Comparison of ENCODE assay signal across 23 mouse cellular contexts in genomic region chr2:57716754-57717510, GRCm38 (mm10).
DNase-seq lines count a peak whose midpoint lies in the region; ATAC-seq and TF ChIP-seq lines count a peak whose summit lies in the region.
"Had no signal": no experiment of that assay in that cellular context is flagged by ENCODE, and none has a peak within 500 bp of the region (broad histone marks: within the 10 kb centered on the region; RNA-seq: fewer than 3 reads in every experiment).

No protein-coding gene starts in this region.

- peak; percentile 22 for DNase-seq in embryo, embryonic 11 days
- no peak for DNase-seq in embryo, embryonic 9.5 days (ENCODE audit: extremely low spot score)
- DNase-seq in brain, embryonic 14.5 days (ENCODE audit: low read depth) = peak; percentile 76
- peak; percentile 9 for DNase-seq in hindbrain, postnatal 0 days (ENCODE audit: low spot score)
- no peak for DNase-seq in frontal cortex, postnatal 36 days (ENCODE audit: low spot score in 2 of 2)
- no peak for DNase-seq in liver, postnatal 0 days
- DNase-seq: adrenal gland, adult 8-10 months; cerebellum, adult 9-10 months; gastrocnemius, postnatal 10 days; heart, adult 18-20 months; kidney, adult 9 months; kidney, postnatal 36 days; lung, adult 18-20 months; lung, postnatal 36 days; right cerebral cortex, adult 18-20 months; thymus, postnatal 14 days had no signal

- H3K4me3 ChIP-seq in hindbrain, postnatal 0 days (ENCODE audit: low read length) = no peak overlapping the region
- H3K4me3 ChIP-seq in midbrain, embryonic 16.5 days (ENCODE audit: low read depth, low read length) = no peak overlapping the region
- H3K4me3 ChIP-seq in liver, postnatal 0 days (ENCODE audit: low read depth, low read length) = no peak overlapping the region
- H3K4me3 ChIP-seq: heart, embryonic 13.5 days; left cerebral cortex, adult 2 months; limb, embryonic 10.5 days had no signal

- no peaks in the 10 kb centered on the region for H3K9me3 ChIP-seq in hindbrain, postnatal 0 days (ENCODE audit: low read length)
- no peaks in the 10 kb centered on the region for H3K9me3 ChIP-seq in midbrain, embryonic 16.5 days (replicated peaks; ENCODE audit: control insufficient read depth, low read length, poor library complexity, severe bottlenecking)
- H3K9me3 ChIP-seq in liver, postnatal 0 days (ENCODE audit: low read length) = no peaks in the 10 kb centered on the region
- H3K9me3 ChIP-seq: heart, embryonic 13.5 days; limb, embryonic 10.5 days had no signal

- no peak for TF ChIP-seq EP300 in liver, postnatal 0 days (IDR thresholded peaks at IDR 0.05; ENCODE audit: low read depth)

- no peak for TF ChIP-seq CTCF in brain, embryonic 14.5 days (IDR thresholded peaks at IDR 0.05; ENCODE audit: borderline replicate concordance, extremely low read depth, insufficient read depth, insufficient read length)
- no peak for TF ChIP-seq CTCF in hindbrain, postnatal 0 days (IDR thresholded peaks at IDR 0.05; ENCODE audit: low read depth)
- no peak for TF ChIP-seq CTCF in liver, postnatal 0 days (IDR thresholded peaks at IDR 0.05; ENCODE audit: low read depth)

- H3K4me2 ChIP-seq in hindbrain, postnatal 0 days (ENCODE audit: low read depth, low read length) = no peak overlapping the region
- no peak overlapping the region for H3K4me2 ChIP-seq in midbrain, embryonic 16.5 days (ENCODE audit: low read length)
- H3K4me2 ChIP-seq in liver, postnatal 0 days (ENCODE audit: low read depth, low read length) = no peak overlapping the region
- H3K4me2 ChIP-seq: heart, embryonic 13.5 days had no signal

- no peak overlapping the region for H3K27ac ChIP-seq in hindbrain, postnatal 0 days
- H3K27ac ChIP-seq in midbrain, embryonic 16.5 days (ENCODE audit: low read length) = no peak overlapping the region
- H3K27ac ChIP-seq in liver, postnatal 0 days (ENCODE audit: low read depth) = no peak overlapping the region
- H3K27ac ChIP-seq: heart, embryonic 13.5 days; left cerebral cortex, adult 2 months; limb, embryonic 10.5 days; stomach, postnatal 0 days had no signal

- no peaks in the 10 kb centered on the region for H3K4me1 ChIP-seq in hindbrain, postnatal 0 days (ENCODE audit: insufficient read depth, low read length)
- H3K4me1 ChIP-seq in midbrain, embryonic 16.5 days (ENCODE audit: control insufficient read depth, insufficient read depth, low read length) = no peaks in the 10 kb centered on the region
- H3K4me1 ChIP-seq in liver, postnatal 0 days (ENCODE audit: insufficient read depth) = no peaks in the 10 kb centered on the region
- H3K4me1 ChIP-seq: heart, embryonic 13.5 days; limb, embryonic 10.5 days had no signal

- TF ChIP-seq POLR2A in brain, embryonic 14.5 days (IDR thresholded peaks at IDR 0.05; ENCODE audit: borderline replicate concordance, extremely low read depth, insufficient read depth, insufficient read length, poor library complexity, severe bottlenecking) = no peak

- WGBS in hindbrain, postnatal 0 days = 36% methylated on average over 10 of the region's 10 CpGs
- WGBS in midbrain, embryonic 16.5 days = 16% methylated on average over 10 of the region's 10 CpGs
- WGBS in liver, postnatal 0 days (ENCODE audit: insufficient replicate concordance) = 68% methylated on average over 10 of the region's 10 CpGs

- H3K9ac ChIP-seq in hindbrain, postnatal 0 days (replicated peaks; ENCODE audit: low read length) = no peak overlapping the region
- no peak overlapping the region for H3K9ac ChIP-seq in midbrain, embryonic 16.5 days (ENCODE audit: low read depth, low read length)
- no peak overlapping the region for H3K9ac ChIP-seq in liver, postnatal 0 days (replicated peaks)
- H3K9ac ChIP-seq: heart, embryonic 13.5 days had no signal

- H3K27me3 ChIP-seq in hindbrain, postnatal 0 days (ENCODE audit: insufficient read depth, low read length) = no peaks in the 10 kb centered on the region
- peaks cover 15% of the 10 kb centered on the region for H3K27me3 ChIP-seq in midbrain, embryonic 16.5 days (ENCODE audit: control insufficient read depth, insufficient read depth, low read depth, low read length)
- no peaks in the 10 kb centered on the region for H3K27me3 ChIP-seq in liver, postnatal 0 days (ENCODE audit: insufficient read depth, low read length)
- H3K27me3 ChIP-seq: heart, embryonic 13.5 days had no signal

- ATAC-seq in hindbrain, postnatal 0 days = 0 out of 2 replicates have a peak, but pooled peaks have one; percentile 38
- ATAC-seq in midbrain, embryonic 16.5 days = 0 out of 2 replicates have a peak, but pooled peaks have one; percentile 42
- ATAC-seq in liver, postnatal 0 days = no peak
- ATAC-seq: CD4-positive, CD25-positive, alpha-beta regulatory T cell, adult 4 months; Patski had no signal

- H3K36me3 ChIP-seq in hindbrain, postnatal 0 days (ENCODE audit: insufficient read depth, low read length) = no peaks in the 10 kb centered on the region
- no peaks in the 10 kb centered on the region for H3K36me3 ChIP-seq in midbrain, embryonic 16.5 days (ENCODE audit: control insufficient read depth, insufficient read depth, low read length)
- no peaks in the 10 kb centered on the region for H3K36me3 ChIP-seq in liver, postnatal 0 days (replicated peaks; ENCODE audit: insufficient read depth, low read length)
- H3K36me3 ChIP-seq: heart, embryonic 13.5 days; limb, embryonic 10.5 days had no signal

Comparison
In these comparisons a context has a peak if more than half of its experiments do, and no peak if none do; other contexts are left out.
1. DNase-seq: peak in embryo, embryonic 11 days (single experiment), brain, embryonic 14.5 days (single experiment) and hindbrain, postnatal 0 days (single experiment); none in embryo, embryonic 9.5 days (single experiment), frontal cortex, postnatal 36 days (0 of 2) and liver, postnatal 0 days (single experiment).